Mouse (Mus musculus) erythroid progenitor cell, adult 5-6 weeks (primary cell): ENCODE measurements around the gene Cdkn2b. TPM values are rescaled to one million over a fixed set of nuclear protein-coding genes. Genes with fewer than 3 reads are reported as not detected.
A peak's percentile ranks its signal among the peaks of the same experiment; 100 is the strongest.

Source experiments
- ATAC-seq: replicated peaks from 2 replicates; pipeline ENCODE4 v1.8.0; 2016; ENCODE audit warnings: moderate number of reproducible peaks, mild to moderate bottlenecking, moderate TSS enrichment, inconsistent platforms; ENCODE audit not compliant: poor library complexity, low FRiP score, severe bottlenecking
- total RNA-seq, 2 experiments: library from RNA; stranded (forward) in 1 of 2; stranded (reverse) in 1 of 2; fragments of 150-400 nt in 1 of 2; fragments of 186-747, 209-891 nt in 1 of 2; gene quantifications; 2 replicates each; pipeline versions ENCODE4 v1.2.3 to v1.2.4; 2015 to 2017; ENCODE audit warnings: low replicate concordance in 2 of 2

The Cdkn2b gene
- not detected in 2 replicates for total RNA-seq (2015; ENCODE audit: low replicate concordance)
- not detected in 2 replicates for total RNA-seq (2017; ENCODE audit: low replicate concordance)

GRCm38 (mm10) chr4:89310491-89311254, at the start of gene Cdkn2b:
Gene Cdkn2b (minus strand): TSS chr4:89311039.
- peak; percentile 85 for ATAC-seq

GRCm38 (mm10) chr4:89360349-89360748, 49.5 kb upstream of the Cdkn2b start:
- no peak for ATAC-seq

GRCm38 (mm10) chr4:89359506-89359905, 48.7 kb upstream of the Cdkn2b start:
- ATAC-seq: no peak

- ATAC-seq: no peak
Observed at GRCm38 (mm10) chr4:89353935-89354334, 43.1 kb upstream of the Cdkn2b start.

- no peak for ATAC-seq
Observed at GRCm38 (mm10) chr4:89353071-89353582, 42.3 kb upstream of the Cdkn2b start.

- ATAC-seq: no peak
Observed at GRCm38 (mm10) chr4:89351474-89351873, 40.6 kb upstream of the Cdkn2b start.

- no peak for ATAC-seq
Observed at GRCm38 (mm10) chr4:89350938-89351451, 40.2 kb upstream of the Cdkn2b start.

- ATAC-seq: no peak
Observed at GRCm38 (mm10) chr4:89350391-89350790, 39.6 kb upstream of the Cdkn2b start.

- ATAC-seq: no peak
Observed at GRCm38 (mm10) chr4:89348842-89349241, 38.0 kb upstream of the Cdkn2b start.

- no peak for ATAC-seq
Observed at GRCm38 (mm10) chr4:89313461-89313860, 2.6 kb upstream of the Cdkn2b start.

GRCm38 (mm10) chr4:89309996-89310395, 843 bp downstream of the Cdkn2b start:
- ATAC-seq: no peak

GRCm38 (mm10) chr4:89308001-89308400, 2.8 kb downstream of the Cdkn2b start:
- ATAC-seq: no peak

- ATAC-seq: no peak
Observed at GRCm38 (mm10) chr4:89306798-89307365, 4.0 kb downstream of the Cdkn2b start.

GRCm38 (mm10) chr4:89305691-89306090, 5.1 kb downstream of the Cdkn2b start:
- no peak for ATAC-seq

GRCm38 (mm10) chr4:89303281-89303995, 7.4 kb downstream of the Cdkn2b start:
- no peak for ATAC-seq

GRCm38 (mm10) chr4:89302129-89302528, 8.7 kb downstream of the Cdkn2b start:
- no peak for ATAC-seq

- ATAC-seq: no peak
Observed at GRCm38 (mm10) chr4:89299721-89300120, 11.1 kb downstream of the Cdkn2b start.

- no peak for ATAC-seq
Observed at GRCm38 (mm10) chr4:89295441-89296220, 15.2 kb downstream of the Cdkn2b start.
